Mouse (Mus musculus) CH12.LX (cell line): ENCODE results near the gene Rrm2. TPM values are rescaled to one million over a fixed set of nuclear protein-coding genes. Genes with fewer than 3 reads are reported as not detected.

Experiments
- DNase-seq: peaks from one replicate; pipeline ENCODE4 v3.0.0-alpha.2; 2013; ENCODE audit errors: extremely low read depth
- H3K27ac ChIP-seq: 2 replicates; pipeline ENCODE4 v1.5.1; 2012; ENCODE audit warnings: low read depth, mild to moderate bottlenecking, control low read depth, moderate library complexity; ENCODE audit not compliant: insufficient read depth
- H3K27me3 ChIP-seq: replicated peaks from 2 replicates; pipeline ENCODE3; 2012; ENCODE audit warnings: inconsistent platforms
- H3K36me3 ChIP-seq, 2 experiments: replicated peaks in 1 of 2; 2 replicates each; pipeline versions ENCODE3 to v1.6.1; 2012; ENCODE audit warnings: inconsistent platforms in 1 of 2, low read length in 1 of 2, mild to moderate bottlenecking in 1 of 2, mixed read lengths in 1 of 2, moderate library complexity in 1 of 2; ENCODE audit not compliant: control insufficient read depth in 1 of 2, insufficient read depth in 1 of 2
- H3K4me1 ChIP-seq, 2 experiments: 2 replicates each; pipeline ENCODE4 v1.6.1; 2012; ENCODE audit warnings: inconsistent platforms in 1 of 2, moderate library complexity in 1 of 2; ENCODE audit not compliant: insufficient read depth in 2 of 2, control insufficient read depth in 1 of 2
- H3K4me2 ChIP-seq: 2 replicates; pipeline ENCODE4 v1.6.1; 2012; ENCODE audit warnings: low read depth, mild to moderate bottlenecking, control low read depth; ENCODE audit not compliant: poor library complexity, insufficient read depth, severe bottlenecking
- H3K4me3 ChIP-seq, 3 experiments: fragments of 150-350 bp in 1 of 3; sonication (generic) in 1 of 3; replicated peaks in 1 of 3; 2 replicates each; pipeline versions ENCODE3 to v1.5.1; 2011 to 2012; ENCODE audit warnings: low read depth in 2 of 3, low read length in 2 of 3, mild to moderate bottlenecking in 2 of 3, moderate library complexity in 2 of 3, control low read depth in 1 of 3, improper control_type of control experiment in 1 of 3, inconsistent platforms in 1 of 3, mixed read lengths in 1 of 3; ENCODE audit not compliant: poor library complexity in 1 of 3
- H3K79me2 ChIP-seq: replicated peaks from 2 replicates; pipeline ENCODE4 v1.6.1; 2012; ENCODE audit warnings: mild to moderate bottlenecking, moderate library complexity; ENCODE audit not compliant: control insufficient read depth, poor library complexity, insufficient read depth, severe bottlenecking; ENCODE audit errors: extremely low read depth
- H3K9ac ChIP-seq: 2 replicates; pipeline ENCODE4 v1.6.1; 2012; ENCODE audit warnings: low read depth, mild to moderate bottlenecking, control low read depth, moderate library complexity; ENCODE audit not compliant: insufficient read depth
- H3K9me3 ChIP-seq: replicated peaks from 2 replicates; pipeline ENCODE3; 2012; ENCODE audit warnings: low read length, inconsistent platforms, mixed read lengths
- CHD1 ChIP-seq: IDR thresholded peaks from 2 replicates; pipeline ENCODE4 v1.6.1; 2012; ENCODE audit warnings: low read depth, low read length, improper control_type of control experiment, inconsistent platforms
- CHD2 ChIP-seq: IDR thresholded peaks from 2 replicates; pipeline ENCODE4 v1.6.1; 2011; ENCODE audit warnings: low read length, improper control_type of control experiment
- CTCF ChIP-seq, 2 experiments: IDR thresholded peaks in 1 of 2; conservative IDR thresholded peaks in 1 of 2; 2 replicates each; pipeline ENCODE4 v1.5.1; 2011 to 2012; ENCODE audit warnings: low read depth in 2 of 2, low read length in 2 of 2, improper control_type of control experiment in 1 of 2, inconsistent platforms in 1 of 2, mild to moderate bottlenecking in 1 of 2, moderate library complexity in 1 of 2
- E2F4 ChIP-seq: IDR thresholded peaks from 2 replicates; pipeline ENCODE4 v1.6.1; 2011; ENCODE audit warnings: low read depth, low read length, improper control_type of control experiment; ENCODE audit not compliant: insufficient replicate concordance
- ELF1 ChIP-seq: IDR thresholded peaks from 2 replicates; pipeline ENCODE4 v1.6.1; 2014; ENCODE audit warnings: low read depth, mild to moderate bottlenecking, inconsistent platforms, low read length, improper control_type of control experiment
- HCFC1 ChIP-seq: IDR thresholded peaks from 2 replicates; pipeline ENCODE4 v1.6.1; 2012; ENCODE audit warnings: low read depth, mild to moderate bottlenecking, inconsistent platforms, low read length, improper control_type of control experiment
- IRF4 ChIP-seq: IDR thresholded peaks from 2 replicates; pipeline ENCODE4 v1.6.1; 2014; ENCODE audit warnings: low read depth, mild to moderate bottlenecking, inconsistent platforms, low read length, improper control_type of control experiment
- JUND ChIP-seq: conservative IDR thresholded peaks from 2 replicates; pipeline ENCODE4 v1.6.1; 2011; ENCODE audit warnings: low read depth, low read length, improper control_type of control experiment
- MAX ChIP-seq: IDR thresholded peaks from 2 replicates; pipeline ENCODE4 v1.6.1; 2011; ENCODE audit warnings: low read length, improper control_type of control experiment
- MEF2A ChIP-seq: IDR thresholded peaks from 2 replicates; pipeline ENCODE4 v1.6.1; 2014; ENCODE audit warnings: low read depth, mild to moderate bottlenecking, inconsistent platforms, low read length, improper control_type of control experiment, borderline replicate concordance
- MXI1 ChIP-seq: IDR thresholded peaks from 2 replicates; pipeline ENCODE4 v1.6.1; 2011; ENCODE audit warnings: mild to moderate bottlenecking, low read depth, low read length, improper control_type of control experiment
- NRF1 ChIP-seq: IDR thresholded peaks from 2 replicates; pipeline ENCODE4 v1.6.1; 2014; ENCODE audit warnings: low read depth, mild to moderate bottlenecking, inconsistent platforms, low read length, improper control_type of control experiment, moderate library complexity
- PAX5 ChIP-seq: IDR thresholded peaks from 2 replicates; pipeline ENCODE4 v1.6.1; 2012; ENCODE audit warnings: low read length, inconsistent platforms, mixed read lengths
- POLR2A ChIP-seq: IDR thresholded peaks from 2 replicates; pipeline ENCODE4 v1.6.1; 2011; ENCODE audit warnings: low read depth, mild to moderate bottlenecking, improper control_type of control experiment, low read length
- POLR2AphosphoS2 ChIP-seq: IDR thresholded peaks from 2 replicates; pipeline ENCODE4 v1.6.1; 2011; ENCODE audit warnings: low read depth, low read length, improper control_type of control experiment
- SIN3A ChIP-seq: IDR thresholded peaks from 2 replicates; pipeline ENCODE4 v1.6.1; 2012; ENCODE audit warnings: low read length, improper control_type of control experiment, inconsistent platforms
- SMC3 ChIP-seq: IDR thresholded peaks from 2 replicates; pipeline ENCODE4 v1.6.1; 2011; ENCODE audit warnings: low read depth, low read length, improper control_type of control experiment
- TBP ChIP-seq: conservative IDR thresholded peaks from 2 replicates; pipeline ENCODE4 v1.6.1; 2011; ENCODE audit warnings: low read depth, low read length, improper control_type of control experiment
- TCF12 ChIP-seq: IDR thresholded peaks from 2 replicates; pipeline ENCODE4 v1.6.1; 2014; ENCODE audit warnings: low read depth, mild to moderate bottlenecking, inconsistent platforms, low read length, improper control_type of control experiment
- UBTF ChIP-seq: IDR thresholded peaks from 2 replicates; pipeline ENCODE4 v1.6.1; 2012; ENCODE audit warnings: low read depth, mild to moderate bottlenecking, inconsistent platforms, low read length, improper control_type of control experiment, moderate library complexity
- USF1 ChIP-seq: IDR thresholded peaks from 2 replicates; pipeline ENCODE4 v1.6.1; 2014; ENCODE audit warnings: low read depth, mild to moderate bottlenecking, inconsistent platforms, low read length, improper control_type of control experiment
- ZKSCAN1 ChIP-seq: IDR thresholded peaks from 2 replicates; pipeline ENCODE4 v1.6.1; 2012; ENCODE audit warnings: low read depth, inconsistent platforms, low read length, improper control_type of control experiment, borderline replicate concordance
- ZMIZ1 ChIP-seq: IDR thresholded peaks from 2 replicates; pipeline ENCODE4 v1.6.1; 2012; ENCODE audit warnings: low read depth, mild to moderate bottlenecking, inconsistent platforms, low read length, improper control_type of control experiment
- ZNF384 ChIP-seq: IDR thresholded peaks from 2 replicates; pipeline ENCODE4 v1.6.1; 2012; ENCODE audit warnings: low read depth, low read length, improper control_type of control experiment, inconsistent platforms
- dilution Hi-C: fragments of 300-500 bp; cut with MboI; formaldehyde crosslinking; loops from 2 replicates; pipeline ENCODE4 v1.14.3; 2020; ENCODE audit warnings: low sequenced_read_pairs; ENCODE audit not compliant: extremely low pct_unique_long_range_greater_than_20kb, extremely low pct_ligation_motif_present
- in situ Hi-C: fragments of 300-500 bp; cut with MboI; formaldehyde crosslinking; loops from 3 replicates; pipeline ENCODE4 v1.14.3; 2019; ENCODE audit warnings: low sequenced_read_pairs, low pct_ligation_motif_present, low pct_unique_long_range_greater_than_20kb, mixed read lengths
- polyA plus RNA-seq: library from polyadenylated mRNA; unstranded; fragments of >175 nt; gene quantifications from 2 replicates; pipeline ENCODE4 v1.2.1, GENCODE M21; 2012; ENCODE audit warnings: low read depth; ENCODE audit not compliant: insufficient read length
- total RNA-seq, 2 experiments: library from RNA; depleted of rRNA; stranded (reverse); fragments of 300-350 nt in 1 of 2; fragments of >200 nt in 1 of 2; gene quantifications; 2 replicates each; pipeline ENCODE4 v1.2.3; 2012 to 2014

Gene Rrm2
- total and polyA plus RNA-seq, 3 experiments, result 89.0 to 214 (median 180) TPM

GRCm38 (mm10) chr12:24747297-24747696 is 39.3 kb downstream of the Rrm2 start:
- dilution Hi-C loops, result no loop called here
- in situ Hi-C loops, result no loop called here
- no peak for TF ChIP-seq TCF12
- TF ChIP-seq NRF1, result no peak
- no peak for TF ChIP-seq E2F4
- no peak for TF ChIP-seq ZNF384
- no peak for TF ChIP-seq CTCF (conservative IDR thresholded peaks at IDR 0.05 in 1 of 2, IDR thresholded peaks at IDR 0.05 in 1 of 2; ENCODE audit: low read depth in 2 of 2, low read length in 2 of 2)
- TF ChIP-seq JUND, result no peak
- no peak for TF ChIP-seq IRF4
- TF ChIP-seq SIN3A, result no peak
- no peak for TF ChIP-seq HCFC1
- no peak for TF ChIP-seq CHD2
- no peak for TF ChIP-seq MAX
- TF ChIP-seq USF1, result no peak
- TF ChIP-seq MXI1, result no peak
- TF ChIP-seq ZKSCAN1, result no peak

GRCm38 (mm10) chr12:24750521-24750920 is 42.5 kb downstream of the Rrm2 start:
- no peaks in the 10 kb centered on the region for H3K79me2 ChIP-seq
- in situ Hi-C loops (no loop called here), dilution Hi-C loops (no loop called here)
- H3K36me3 ChIP-seq, result no peaks in the 10 kb centered on the region
- no peak overlapping the region for H3K4me3 ChIP-seq
- H3K4me1 ChIP-seq, result no peaks in the 10 kb centered on the region
- no peak for DNase-seq
- no peak overlapping the region for H3K27ac ChIP-seq
- no peak for TF ChIP-seq ZMIZ1
- H3K27me3 ChIP-seq, result no peaks in the 10 kb centered on the region
- no peak overlapping the region for H3K4me2 ChIP-seq
- no peak overlapping the region for H3K9ac ChIP-seq
- H3K9me3 ChIP-seq, result no peaks in the 10 kb centered on the region

More at GRCm38 (mm10) chr12:24747297-24747696, 39.3 kb downstream of the Rrm2 start:
- no peak for DNase-seq
- Histone ChIP-seq H3K36me3 (no peaks in the 10 kb centered on the region), H3K9me3 (no peaks in the 10 kb centered on the region), H3K4me2 (no peak overlapping the region), H3K4me1 (no peaks in the 10 kb centered on the region), H3K27me3 (no peaks in the 10 kb centered on the region), H3K4me3 (no peak overlapping the region), H3K79me2 (no peaks in the 10 kb centered on the region), H3K27ac (no peak overlapping the region), H3K9ac (no peak overlapping the region)

GRCm38 (mm10) chr12:24753680-24754079 is 45.6 kb downstream of the Rrm2 start:
- H3K79me2 ChIP-seq, result no peaks in the 10 kb centered on the region
- H3K9ac ChIP-seq, result no peak overlapping the region
- no peak overlapping the region for H3K27ac ChIP-seq
- H3K27me3 ChIP-seq, result no peaks in the 10 kb centered on the region
- no peaks in the 10 kb centered on the region for H3K4me1 ChIP-seq
- no peak overlapping the region for H3K4me2 ChIP-seq
- no peak overlapping the region for H3K4me3 ChIP-seq
- H3K36me3 ChIP-seq, result no peaks in the 10 kb centered on the region
- H3K9me3 ChIP-seq, result no peaks in the 10 kb centered on the region
- in situ Hi-C loops, result no loop called here
- dilution Hi-C loops, result no loop called here
- DNase-seq, result no peak
- TF ChIP-seq POLR2AphosphoS2, result no peak
- no peak for TF ChIP-seq MEF2A
- TF ChIP-seq ELF1, result no peak
- no peak for TF ChIP-seq SIN3A
- TF ChIP-seq MAX, result no peak
- no peak for TF ChIP-seq CHD2
- no peak for TF ChIP-seq CTCF (conservative IDR thresholded peaks at IDR 0.05 in 1 of 2, IDR thresholded peaks at IDR 0.05 in 1 of 2; ENCODE audit: low read depth in 2 of 2, low read length in 2 of 2)
- TF ChIP-seq E2F4, result no peak
- TF ChIP-seq UBTF, result no peak
- TF ChIP-seq SMC3, result no peak
- TF ChIP-seq CHD1, result no peak
- TF ChIP-seq POLR2A, result no peak
- no peak for TF ChIP-seq PAX5
- no peak for TF ChIP-seq TBP
